Mouse (Mus musculus): Measurements from ENCODE around the gene Rnft1. TPM values are rescaled to one million over a fixed set of nuclear protein-coding genes. Genes with fewer than 3 reads are reported as not detected.
"Not testable (repeated sequence)": the region's sequence is repeated elsewhere in the genome, so short reads cannot be mapped to it uniquely, and the experiment has no call there.

Rnft1 gene
- polyA plus RNA-seq, 1 experiment = 8.2 TPM

DNA sequence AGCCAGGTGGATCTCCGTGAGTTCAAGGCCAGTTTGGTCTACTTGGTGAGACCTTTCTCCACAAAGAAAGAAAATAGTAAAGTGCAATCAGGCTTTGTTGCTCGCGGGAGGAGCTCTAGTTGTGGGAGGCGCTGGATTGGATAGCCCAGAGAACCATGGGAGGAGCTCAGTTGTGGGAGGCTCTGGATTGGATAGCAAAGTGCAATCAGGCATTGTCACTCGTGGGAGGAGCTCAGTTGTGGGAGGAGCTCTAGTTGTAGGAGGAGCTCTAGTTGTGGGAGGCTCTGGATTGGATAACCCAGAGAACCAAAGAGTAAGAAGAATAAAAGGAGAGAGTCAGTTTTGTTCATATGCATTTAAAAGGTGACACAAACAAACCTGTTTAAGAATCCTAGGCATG, 30.5 kb upstream of the Rnft1 start:
- Histone ChIP-seq H3ac (ENCODE audit: control insufficient read depth, insufficient read length) (no peak overlapping the region), H3K4me2 (ENCODE audit: low read depth) (no peak overlapping the region), H3K27me3 (ENCODE audit: control insufficient read depth, insufficient read depth, insufficient read length) (no peaks in the 10 kb centered on the region), H3K79me2 (ENCODE audit: control insufficient read depth, insufficient read depth) (no peaks in the 10 kb centered on the region), H3K4me3 (no peak overlapping the region), H3K36me3 (ENCODE audit: control insufficient read depth, insufficient read depth) (no peaks in the 10 kb centered on the region)
- TF ChIP-seq POLR2A (IDR thresholded peaks at IDR 0.05; ENCODE audit: insufficient read length, low read depth) (no peak), REST (IDR thresholded peaks at IDR 0.05; ENCODE audit: insufficient read depth, insufficient read length) (no peak), MYOG (IDR thresholded peaks at IDR 0.05; ENCODE audit: control insufficient read depth in 1 of 3, insufficient read depth in 1 of 3, insufficient read length in 2 of 3, low read depth in 2 of 3) (no peak), SRF (IDR thresholded peaks at IDR 0.05; ENCODE audit: control insufficient read depth, insufficient read length, low read depth) (no peak), MYOD1 (IDR thresholded peaks at IDR 0.05; ENCODE audit: control insufficient read depth in 1 of 3, insufficient read length in 2 of 3, low read depth in 2 of 3) (no peak), MAX (IDR thresholded peaks at IDR 0.05; ENCODE audit: low read depth) (no peak), TCF12 (IDR thresholded peaks at IDR 0.05; ENCODE audit: insufficient read depth, poor library complexity, severe bottlenecking) (no peak), POLR2AphosphoS2 (IDR thresholded peaks at IDR 0.05; ENCODE audit: insufficient read length, low read depth) (no peak), USF1 (IDR thresholded peaks at IDR 0.05; ENCODE audit: low read depth) (no peak), E2F4 (IDR thresholded peaks at IDR 0.05; ENCODE audit: insufficient read depth) (no peak), TCF3 (IDR thresholded peaks at IDR 0.05; ENCODE audit: insufficient read length, low read depth) (no peak), CEBPB (IDR thresholded peaks at IDR 0.05; ENCODE audit: insufficient read depth, poor library complexity, severe bottlenecking) (no peak)

DNA sequence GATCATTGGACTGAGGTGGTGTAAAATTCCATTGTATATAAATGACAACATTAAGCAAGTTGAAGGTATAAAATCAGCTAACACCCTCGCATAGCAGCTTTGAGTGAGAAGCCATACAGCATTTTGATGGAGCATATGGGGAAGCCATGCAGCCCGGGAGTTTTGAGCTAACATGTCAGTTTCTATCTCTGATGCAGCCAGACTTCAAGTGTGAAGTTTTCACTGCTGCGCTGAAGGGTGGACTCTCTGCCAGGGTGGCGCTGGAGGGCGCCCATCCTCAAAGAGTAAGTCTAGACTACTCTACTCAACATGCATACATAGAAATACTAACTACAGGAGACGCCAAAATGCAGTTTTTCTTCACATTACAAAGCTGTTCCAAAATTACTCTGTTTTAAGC, 26.9 kb upstream of the Rnft1 start:
- Histone ChIP-seq H3K4me3 (no peak overlapping the region), H3ac (ENCODE audit: control insufficient read depth, insufficient read length) (no peak overlapping the region), H3K4me2 (ENCODE audit: low read depth) (no peak overlapping the region), H3K36me3 (ENCODE audit: control insufficient read depth, insufficient read depth) (no peaks in the 10 kb centered on the region), H3K27me3 (ENCODE audit: control insufficient read depth, insufficient read depth, insufficient read length) (no peaks in the 10 kb centered on the region), H3K79me2 (ENCODE audit: control insufficient read depth, insufficient read depth) (no peaks in the 10 kb centered on the region)
- TF ChIP-seq POLR2A (IDR thresholded peaks at IDR 0.05; ENCODE audit: insufficient read length, low read depth) (no peak), TCF12 (IDR thresholded peaks at IDR 0.05; ENCODE audit: insufficient read depth, poor library complexity, severe bottlenecking) (no peak), REST (IDR thresholded peaks at IDR 0.05; ENCODE audit: insufficient read depth, insufficient read length) (no peak), E2F4 (IDR thresholded peaks at IDR 0.05; ENCODE audit: insufficient read depth) (no peak), POLR2AphosphoS2 (IDR thresholded peaks at IDR 0.05; ENCODE audit: insufficient read length, low read depth) (no peak), TCF3 (IDR thresholded peaks at IDR 0.05; ENCODE audit: insufficient read length, low read depth) (no peak), CEBPB (IDR thresholded peaks at IDR 0.05; ENCODE audit: insufficient read depth, poor library complexity, severe bottlenecking) (no peak), MAX (IDR thresholded peaks at IDR 0.05; ENCODE audit: low read depth) (no peak), MYOD1 (IDR thresholded peaks at IDR 0.05; ENCODE audit: control insufficient read depth in 1 of 3, insufficient read length in 2 of 3, low read depth in 2 of 3) (no peak)

DNA sequence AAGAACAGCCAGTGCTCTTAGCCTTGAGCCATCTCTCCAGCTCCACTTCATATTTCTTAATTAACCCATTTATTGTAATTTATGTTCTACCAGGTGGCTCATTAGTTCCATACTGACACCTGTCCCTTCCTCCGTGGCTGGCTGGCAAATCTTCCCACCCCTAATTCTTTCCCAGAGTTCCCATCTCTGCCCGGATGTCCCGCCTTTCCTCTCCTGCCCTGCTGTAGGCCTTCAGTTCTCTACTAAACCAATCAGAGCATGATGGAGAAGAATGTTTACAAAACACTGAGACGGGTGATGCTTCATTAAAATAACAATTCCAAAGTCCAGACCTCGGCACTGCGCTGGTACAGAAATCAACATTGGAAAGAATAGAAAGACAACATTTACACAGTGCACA, 25.6 kb upstream of the Rnft1 start:
- Histone ChIP-seq H3K4me2 (ENCODE audit: low read depth) (no peak overlapping the region), H3ac (ENCODE audit: control insufficient read depth, insufficient read length) (no peak overlapping the region), H3K27me3 (ENCODE audit: control insufficient read depth, insufficient read depth, insufficient read length) (no peaks in the 10 kb centered on the region), H3K4me3 (no peak overlapping the region), H3K79me2 (ENCODE audit: control insufficient read depth, insufficient read depth) (no peaks in the 10 kb centered on the region), H3K36me3 (ENCODE audit: control insufficient read depth, insufficient read depth) (no peaks in the 10 kb centered on the region)
- TF ChIP-seq MYOG (IDR thresholded peaks at IDR 0.05; ENCODE audit: control insufficient read depth in 1 of 3, insufficient read depth in 1 of 3, insufficient read length in 2 of 3, low read depth in 2 of 3) (no peak), E2F4 (IDR thresholded peaks at IDR 0.05; ENCODE audit: insufficient read depth) (no peak), POLR2AphosphoS2 (IDR thresholded peaks at IDR 0.05; ENCODE audit: insufficient read length, low read depth) (no peak), MAX (IDR thresholded peaks at IDR 0.05; ENCODE audit: low read depth) (no peak), POLR2A (IDR thresholded peaks at IDR 0.05; ENCODE audit: insufficient read length, low read depth) (no peak), TCF12 (IDR thresholded peaks at IDR 0.05; ENCODE audit: insufficient read depth, poor library complexity, severe bottlenecking) (no peak), TCF3 (IDR thresholded peaks at IDR 0.05; ENCODE audit: insufficient read length, low read depth) (no peak), CEBPB (IDR thresholded peaks at IDR 0.05; ENCODE audit: insufficient read depth, poor library complexity, severe bottlenecking) (no peak), USF1 (IDR thresholded peaks at IDR 0.05; ENCODE audit: low read depth) (no peak), SRF (IDR thresholded peaks at IDR 0.05; ENCODE audit: control insufficient read depth, insufficient read length, low read depth) (no peak), MYOD1 (IDR thresholded peaks at IDR 0.05; ENCODE audit: control insufficient read depth in 1 of 3, insufficient read length in 2 of 3, low read depth in 2 of 3) (no peak), REST (IDR thresholded peaks at IDR 0.05; ENCODE audit: insufficient read depth, insufficient read length) (no peak)

DNA sequence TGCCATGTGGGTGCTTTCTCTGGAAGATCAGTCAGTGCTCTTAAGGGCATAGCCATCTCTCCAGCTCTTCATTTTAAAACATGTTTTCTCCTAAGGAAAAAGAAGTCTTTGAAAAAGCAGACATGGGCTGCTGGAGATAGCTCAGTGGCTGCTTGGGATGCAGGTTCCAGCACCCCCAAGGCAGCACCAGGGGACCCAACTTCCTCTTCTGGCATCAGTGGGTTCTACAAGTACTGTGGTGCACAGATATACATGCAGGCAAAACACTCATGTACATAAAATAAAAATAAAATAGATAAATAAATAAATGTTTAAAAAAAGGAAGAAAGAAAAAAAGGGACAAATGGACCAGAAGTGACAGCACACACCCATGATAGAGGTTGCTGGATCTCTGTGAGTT, 21.9 kb upstream of the Rnft1 start:
- Histone ChIP-seq H3K4me2 (ENCODE audit: low read depth) (no peak overlapping the region), H3K27me3 (ENCODE audit: control insufficient read depth, insufficient read depth, insufficient read length) (no peaks in the 10 kb centered on the region), H3K79me2 (ENCODE audit: control insufficient read depth, insufficient read depth) (no peaks in the 10 kb centered on the region), H3K36me3 (ENCODE audit: control insufficient read depth, insufficient read depth) (no peaks in the 10 kb centered on the region), H3K4me3 (no peak overlapping the region), H3ac (ENCODE audit: control insufficient read depth, insufficient read length) (no peak overlapping the region)
- TF ChIP-seq POLR2A (IDR thresholded peaks at IDR 0.05; ENCODE audit: insufficient read length, low read depth) (no peak), POLR2AphosphoS2 (IDR thresholded peaks at IDR 0.05; ENCODE audit: insufficient read length, low read depth) (no peak), MAX (IDR thresholded peaks at IDR 0.05; ENCODE audit: low read depth) (no peak), MYOD1 (IDR thresholded peaks at IDR 0.05; ENCODE audit: control insufficient read depth in 1 of 3, insufficient read length in 2 of 3, low read depth in 2 of 3) (no peak), CEBPB (IDR thresholded peaks at IDR 0.05; ENCODE audit: insufficient read depth, poor library complexity, severe bottlenecking) (no peak), E2F4 (IDR thresholded peaks at IDR 0.05; ENCODE audit: insufficient read depth) (no peak), REST (IDR thresholded peaks at IDR 0.05; ENCODE audit: insufficient read depth, insufficient read length) (no peak), TCF12 (IDR thresholded peaks at IDR 0.05; ENCODE audit: insufficient read depth, poor library complexity, severe bottlenecking) (no peak), USF1 (IDR thresholded peaks at IDR 0.05; ENCODE audit: low read depth) (no peak), SRF (IDR thresholded peaks at IDR 0.05; ENCODE audit: control insufficient read depth, insufficient read length, low read depth) (no peak), MYOG (IDR thresholded peaks at IDR 0.05; ENCODE audit: control insufficient read depth in 1 of 3, insufficient read depth in 1 of 3, insufficient read length in 2 of 3, low read depth in 2 of 3) (no peak), TCF3 (IDR thresholded peaks at IDR 0.05; ENCODE audit: insufficient read length, low read depth) (no peak)

DNA sequence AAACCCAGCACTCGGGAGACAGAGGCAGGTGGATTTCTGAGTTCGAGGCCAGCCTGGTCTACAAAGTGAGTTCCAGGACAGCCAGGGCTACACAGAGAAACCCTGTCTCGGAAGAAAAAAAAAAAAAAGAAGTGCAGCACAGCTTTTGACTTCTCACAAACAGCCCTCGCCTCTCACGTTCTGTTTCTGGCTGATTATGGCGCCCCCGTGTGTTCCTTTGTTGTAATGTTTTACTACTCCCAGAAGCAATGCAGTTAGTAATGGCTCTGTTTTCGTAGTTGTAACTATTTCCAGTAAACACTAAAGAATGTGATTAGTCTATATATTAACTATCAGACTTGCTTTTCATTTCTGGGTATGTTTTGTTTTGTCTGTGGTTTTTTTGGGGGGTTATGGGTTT, 20.2 kb upstream of the Rnft1 start:
- not testable (repeated sequence) for H3K4me2 ChIP-seq (ENCODE audit: low read depth); H3K27me3 ChIP-seq (ENCODE audit: control insufficient read depth, insufficient read depth, insufficient read length); H3K4me3 ChIP-seq; H3K79me2 ChIP-seq (ENCODE audit: control insufficient read depth, insufficient read depth); H3ac ChIP-seq (ENCODE audit: control insufficient read depth, insufficient read length); H3K36me3 ChIP-seq (ENCODE audit: control insufficient read depth, insufficient read depth)
